Mouse (Mus musculus): ENCODE results near the gene Resf1.
"Not testable (repeated sequence)": the region's sequence is repeated elsewhere in the genome, so short reads cannot be mapped to it uniquely, and the experiment has no call there.

Resf1 gene

GRCm38 (mm10) chr6:149308956-149309932 lies at the start of gene Resf1:
Gene Resf1, plus strand, starts transcription at chr6:149309414.
- DNase-seq (ENCODE audit: low spot score in 2 of 2) = peak; percentile 65 to 84

- no peak for DNase-seq (ENCODE audit: low spot score in 2 of 2)
Observed at GRCm38 (mm10) chr6:149260801-149261239, 48.4 kb upstream of the Resf1 start.

GRCm38 (mm10) chr6:149267951-149268350 lies 41.3 kb upstream of the Resf1 start:
- DNase-seq (ENCODE audit: low spot score in 2 of 2) = no peak

- no peak for DNase-seq (ENCODE audit: low spot score in 2 of 2)
Observed at GRCm38 (mm10) chr6:149278248-149278731, 30.9 kb upstream of the Resf1 start.

GRCm38 (mm10) chr6:149278866-149279265 lies 30.3 kb upstream of the Resf1 start:
- DNase-seq (ENCODE audit: low spot score in 2 of 2) = no peak

- no peak for DNase-seq (ENCODE audit: low spot score in 2 of 2)
Observed at GRCm38 (mm10) chr6:149280511-149280910, 28.7 kb upstream of the Resf1 start.

GRCm38 (mm10) chr6:149288190-149288589 lies 21.0 kb upstream of the Resf1 start:
- not testable (repeated sequence) for DNase-seq (ENCODE audit: low spot score in 2 of 2)

GRCm38 (mm10) chr6:149303231-149303630 lies 6.0 kb upstream of the Resf1 start:
- DNase-seq (ENCODE audit: low spot score in 2 of 2) = not testable (repeated sequence)

GRCm38 (mm10) chr6:149307092-149307491 lies 2.1 kb upstream of the Resf1 start:
- DNase-seq (ENCODE audit: low spot score in 2 of 2) = no peak

- DNase-seq (ENCODE audit: low spot score in 2 of 2) = no peak
Observed at GRCm38 (mm10) chr6:149307801-149308200, 1.4 kb upstream of the Resf1 start.

GRCm38 (mm10) chr6:149310226-149310625 lies 1.0 kb downstream of the Resf1 start:
- no peak for DNase-seq (ENCODE audit: low spot score in 2 of 2)

- no peak for DNase-seq (ENCODE audit: low spot score in 2 of 2)
Observed at GRCm38 (mm10) chr6:149311044-149311443, 1.8 kb downstream of the Resf1 start.

- DNase-seq (ENCODE audit: low spot score in 2 of 2) = no peak
Observed at GRCm38 (mm10) chr6:149311778-149312177, 2.6 kb downstream of the Resf1 start.

GRCm38 (mm10) chr6:149312221-149312620 lies 3.0 kb downstream of the Resf1 start:
- no peak for DNase-seq (ENCODE audit: low spot score in 2 of 2)

GRCm38 (mm10) chr6:149314918-149315317 lies 5.7 kb downstream of the Resf1 start:
- no peak for DNase-seq (ENCODE audit: low spot score in 2 of 2)

GRCm38 (mm10) chr6:149323523-149324241 lies 14.5 kb downstream of the Resf1 start:
- DNase-seq (ENCODE audit: low spot score in 2 of 2) = no peak

GRCm38 (mm10) chr6:149324242-149324633 lies 15.0 kb downstream of the Resf1 start:
- no peak for DNase-seq (ENCODE audit: low spot score in 2 of 2)

- DNase-seq (ENCODE audit: low spot score in 2 of 2) = no peak
Observed at GRCm38 (mm10) chr6:149329071-149329470, 19.9 kb downstream of the Resf1 start.

GRCm38 (mm10) chr6:149330332-149330731 lies 21.1 kb downstream of the Resf1 start:
- no peak for DNase-seq (ENCODE audit: low spot score in 2 of 2)

GRCm38 (mm10) chr6:149333036-149333435 lies 23.8 kb downstream of the Resf1 start:
- no peak for DNase-seq (ENCODE audit: low spot score in 2 of 2)

GRCm38 (mm10) chr6:149337990-149338389 lies 28.8 kb downstream of the Resf1 start:
- DNase-seq (ENCODE audit: low spot score in 2 of 2) = no peak

GRCm38 (mm10) chr6:149338622-149339021 lies 29.4 kb downstream of the Resf1 start:
- DNase-seq (ENCODE audit: low spot score in 2 of 2) = no peak

Measured in left cerebral cortex, adult 9 months (tissue).